Mouse (Mus musculus): Measurements from ENCODE around the gene Pak4.
"Not testable (repeated sequence)": the region's sequence is repeated elsewhere in the genome, so short reads cannot be mapped to it uniquely, and the experiment has no call there.

The Pak4 gene

DNA sequence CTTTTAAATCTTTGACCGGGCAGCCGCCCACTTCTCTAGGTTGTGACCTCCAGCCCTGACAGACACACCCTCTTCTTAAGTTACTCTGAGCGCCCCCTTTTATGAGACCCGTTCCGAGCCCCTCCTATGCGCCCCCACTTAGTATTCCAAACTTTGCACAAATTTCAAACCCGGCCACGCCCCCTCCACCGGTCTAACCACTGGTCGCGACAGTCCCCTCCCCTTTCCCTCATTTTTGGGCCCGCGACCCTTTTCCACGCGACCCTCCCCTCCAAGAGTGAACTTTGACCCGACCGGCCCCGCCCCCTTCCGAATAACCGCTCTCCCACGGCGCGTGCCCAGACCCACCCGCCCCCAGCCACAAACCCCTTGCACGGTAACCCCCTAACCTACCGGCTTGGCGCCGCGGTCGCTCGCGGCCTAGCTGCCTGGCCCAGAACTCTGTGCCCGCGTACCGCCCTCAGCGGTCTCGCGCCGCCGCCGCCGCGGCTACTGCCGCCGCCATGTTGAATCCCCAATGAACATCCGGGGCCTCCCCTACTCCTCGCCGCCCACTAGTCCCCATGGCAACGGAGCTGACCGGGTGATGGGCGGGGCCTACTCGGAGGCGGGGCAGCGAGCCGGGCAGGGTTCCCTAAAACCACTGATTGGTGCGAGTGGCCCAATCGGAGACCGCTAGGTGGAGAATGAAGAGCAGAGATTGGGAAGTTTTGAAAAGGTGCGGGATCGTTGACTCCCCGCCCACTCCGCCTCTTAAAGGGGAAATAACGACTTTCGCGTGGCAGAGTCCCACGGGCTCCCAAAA is at the start of gene Pak4, which contains the start of gene Samd4b:
Pak4 (minus strand) TSS at position 544 of the 805 bp plus-strand sequence.
Samd4b (minus strand) TSS at position 503 of the 805 bp plus-strand sequence.
- DNase-seq (ENCODE audit: extremely low spot score): peak; percentile 99

DNA sequence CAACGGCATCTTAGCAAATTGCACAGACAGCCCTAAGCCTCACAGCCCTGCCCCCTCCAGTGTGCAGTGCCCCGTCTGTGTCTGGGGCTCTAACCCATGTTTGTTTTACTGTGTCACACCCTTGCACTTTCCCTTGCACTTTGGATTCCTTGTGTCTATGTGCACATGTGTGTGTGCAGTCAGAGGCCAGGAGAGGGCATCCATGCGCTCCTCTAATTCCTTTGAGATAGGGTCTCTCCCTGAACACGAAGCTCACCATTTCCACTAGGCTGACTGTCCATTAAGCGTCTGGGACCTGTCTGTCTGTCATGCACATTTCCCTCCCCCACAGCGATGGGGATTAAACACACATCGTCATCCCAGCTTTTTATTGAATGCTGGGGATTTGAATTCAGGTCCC is 49.0 kb upstream of the Pak4 start:
- DNase-seq (ENCODE audit: extremely low spot score): no peak

DNA sequence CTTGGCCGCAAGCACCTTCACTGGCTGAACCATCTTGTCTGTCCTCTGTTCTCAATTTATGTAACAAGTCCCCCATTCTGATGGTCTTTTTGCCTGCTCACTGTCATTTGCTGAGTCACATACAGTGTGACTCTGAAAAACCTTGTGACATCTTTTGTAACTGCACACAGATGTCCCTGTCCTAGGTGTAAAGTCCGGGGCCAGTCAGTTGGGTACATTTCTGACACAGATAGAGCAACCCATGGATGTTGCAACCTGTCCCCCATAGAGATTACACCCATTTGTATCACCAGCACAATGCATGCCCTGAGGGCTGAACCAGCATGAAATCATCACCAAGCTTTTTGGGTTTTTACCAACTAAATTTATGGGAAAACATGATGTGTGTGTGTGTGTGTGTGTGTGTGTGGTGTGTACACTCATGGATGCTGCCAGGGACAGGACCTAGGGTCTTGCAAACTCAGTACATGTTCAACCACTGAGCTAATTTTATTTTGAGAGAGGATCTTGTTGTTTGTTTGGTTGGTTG is 48.0 kb upstream of the Pak4 start:
- no peak for DNase-seq (ENCODE audit: extremely low spot score)

DNA sequence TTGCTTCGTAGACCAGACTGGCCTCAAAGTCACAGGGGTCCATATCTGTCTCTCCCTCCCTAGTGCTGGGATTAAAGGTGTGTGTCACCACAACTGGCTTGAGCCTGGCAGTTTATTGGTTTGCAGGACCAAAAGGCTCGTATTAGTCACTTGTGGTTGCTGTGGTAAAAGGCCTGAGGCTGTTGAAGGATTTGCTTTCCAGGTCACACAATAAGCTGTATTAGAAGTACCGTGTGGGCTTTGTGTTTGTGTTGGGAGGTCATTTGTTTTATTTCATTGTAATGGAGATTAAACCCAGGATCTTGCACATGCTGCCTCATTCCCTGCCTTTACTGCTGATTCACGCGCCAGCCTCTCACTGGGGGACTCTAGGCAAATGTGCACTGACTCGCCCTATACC is 47.4 kb upstream of the Pak4 start:
- no peak for DNase-seq (ENCODE audit: extremely low spot score)

DNA sequence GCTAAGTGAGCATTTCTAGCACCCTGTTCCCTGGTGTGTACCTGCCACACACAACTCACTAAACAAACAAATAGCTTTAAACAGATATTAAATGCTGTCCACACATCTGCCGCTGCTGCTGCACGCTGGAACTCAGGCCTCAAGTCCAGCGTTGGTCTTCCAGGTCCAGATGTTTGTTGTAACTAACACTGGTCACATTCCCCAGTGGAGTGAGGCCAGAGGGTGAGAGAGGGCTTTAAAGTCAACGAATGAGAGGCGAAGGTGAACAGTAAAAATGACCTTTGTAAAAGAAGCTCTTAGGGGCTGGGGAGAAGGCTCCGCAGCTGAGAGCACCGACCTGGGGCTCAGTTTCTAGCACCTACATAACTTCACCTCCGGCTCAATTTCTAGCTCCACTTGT is 43.6 kb upstream of the Pak4 start:
- DNase-seq (ENCODE audit: extremely low spot score): no peak

DNA sequence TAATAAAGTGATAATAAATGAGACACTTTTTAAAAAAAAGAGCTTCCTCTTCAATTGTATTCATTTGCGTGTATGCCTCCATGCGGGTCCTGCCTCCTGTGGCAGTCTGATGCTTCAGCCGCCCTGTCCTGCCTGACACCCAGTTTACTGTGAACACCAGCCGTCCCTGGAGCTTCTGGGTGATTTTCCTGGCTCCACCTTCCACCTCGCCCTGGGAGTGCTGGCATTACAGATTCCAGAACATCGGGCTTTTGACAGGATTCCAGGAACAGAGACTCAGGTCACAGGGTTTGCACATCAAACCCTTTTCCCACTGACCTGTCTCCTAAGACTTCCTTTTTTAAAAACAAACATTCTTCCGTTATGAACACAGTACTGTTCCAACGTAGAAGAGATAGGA is 39.5 kb upstream of the Pak4 start:
- DNase-seq (ENCODE audit: extremely low spot score): no peak

DNA sequence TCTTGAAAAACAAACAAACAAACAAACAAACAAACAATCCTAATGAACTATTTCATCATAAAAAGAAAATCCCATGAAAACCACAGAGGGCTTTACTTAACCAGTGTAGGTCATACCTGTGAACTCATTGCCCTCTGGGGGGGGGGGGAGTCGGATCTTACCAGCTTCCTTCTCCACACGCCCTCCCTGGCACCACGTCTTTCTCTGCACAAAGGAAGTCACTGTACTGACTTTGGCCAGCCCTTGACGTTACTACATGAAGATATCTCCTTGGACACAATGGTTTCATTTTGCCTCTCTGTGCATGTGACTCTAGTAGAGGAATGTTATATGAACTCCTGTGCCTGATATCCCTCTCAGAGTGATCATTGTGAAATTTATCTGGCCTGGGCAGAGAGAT is 36.1 kb upstream of the Pak4 start:
- no peak for DNase-seq (ENCODE audit: extremely low spot score)

DNA sequence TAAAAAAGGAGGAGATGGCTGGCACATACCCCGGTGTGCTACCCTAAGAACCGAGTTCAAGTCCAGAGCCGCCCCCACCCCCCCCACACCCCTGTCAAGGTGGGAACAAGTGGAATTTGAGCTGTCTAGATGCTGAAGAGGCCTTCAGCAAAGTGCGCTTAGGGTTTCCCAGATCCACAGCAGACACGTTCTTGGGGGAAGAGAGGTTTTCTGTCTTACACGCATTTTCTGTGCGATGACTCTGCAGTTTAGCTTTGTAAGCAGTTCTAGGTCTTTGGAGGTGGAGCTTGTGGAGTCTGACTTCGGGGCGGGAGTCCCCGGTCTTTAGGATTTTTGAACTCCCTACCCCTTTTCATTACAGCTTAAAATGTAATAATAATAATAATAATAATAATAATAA is 33.1 kb upstream of the Pak4 start, which contains the start of gene Acp7:
Acp7 (minus strand) TSS at position 260 of the 400 bp plus-strand sequence.
- no peak for DNase-seq (ENCODE audit: extremely low spot score)

DNA sequence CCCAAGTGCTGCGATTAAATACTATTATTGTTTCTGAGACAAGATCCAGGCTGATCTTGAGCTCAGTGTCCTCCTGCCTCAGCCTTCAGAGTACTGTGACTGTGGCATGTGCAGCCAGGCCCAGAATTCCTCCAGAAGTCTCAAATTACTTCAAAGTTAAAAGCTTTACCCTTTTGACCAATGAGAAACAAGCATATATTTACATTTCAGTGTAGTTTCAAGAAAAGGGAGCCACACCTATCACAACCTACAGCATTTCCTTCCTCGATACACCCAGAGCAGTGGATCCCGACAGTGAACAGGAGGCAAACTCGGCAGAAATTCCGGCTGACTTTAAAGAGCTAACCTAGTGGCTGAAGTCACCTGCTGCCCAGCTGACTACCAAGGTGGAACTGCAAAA is 26.8 kb upstream of the Pak4 start:
- no peak for DNase-seq (ENCODE audit: extremely low spot score)

DNA sequence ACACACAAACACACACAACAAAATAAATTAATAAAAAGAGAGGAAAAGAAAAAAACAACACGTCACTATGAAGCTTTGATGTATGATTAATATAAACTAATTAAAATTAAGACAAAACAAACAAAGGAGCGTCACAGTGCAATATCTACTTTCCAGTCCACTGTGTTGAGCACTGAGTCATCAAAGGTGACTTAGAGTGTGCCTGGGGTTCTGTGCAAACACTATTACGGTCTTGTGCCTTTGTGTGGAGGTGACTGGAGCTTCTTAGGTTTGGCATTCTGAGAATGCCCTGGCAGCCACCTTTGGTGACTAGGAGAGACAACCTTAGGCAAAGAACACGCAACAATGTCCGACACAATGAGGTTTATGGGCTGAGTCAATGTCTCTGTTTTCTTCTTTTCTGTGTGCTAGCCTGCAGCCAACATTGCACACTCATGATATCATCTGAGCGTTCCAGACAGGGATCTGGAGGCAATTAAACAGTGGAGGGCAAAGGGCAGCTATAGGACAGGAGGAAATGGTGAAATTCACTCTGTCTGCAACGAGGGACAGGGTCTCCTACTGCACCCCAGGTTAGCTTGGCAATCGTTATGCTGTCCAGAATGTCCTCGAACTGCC is 21.2 kb upstream of the Pak4 start:
- no peak for DNase-seq (ENCODE audit: extremely low spot score)

DNA sequence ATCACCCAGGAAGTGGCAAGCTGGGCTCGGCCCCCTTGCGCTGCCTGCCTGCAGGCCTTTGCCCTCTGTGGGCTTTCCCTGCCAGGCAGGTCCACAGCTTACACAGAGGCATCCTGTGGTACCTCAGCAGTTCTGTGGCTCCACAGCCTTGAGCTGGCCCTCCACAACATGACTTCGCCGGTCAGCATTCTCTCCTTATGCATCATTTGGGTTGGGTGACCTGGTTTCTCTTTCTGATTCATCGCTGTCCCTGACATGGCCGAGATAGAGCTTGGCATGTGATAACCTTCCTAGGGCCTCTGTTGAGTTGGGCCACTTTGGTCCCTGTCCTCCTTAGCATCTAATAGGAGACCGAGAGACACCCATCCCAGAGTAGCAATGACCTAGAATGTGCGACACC is 8.0 kb upstream of the Pak4 start:
- no peak for DNase-seq (ENCODE audit: extremely low spot score)

DNA sequence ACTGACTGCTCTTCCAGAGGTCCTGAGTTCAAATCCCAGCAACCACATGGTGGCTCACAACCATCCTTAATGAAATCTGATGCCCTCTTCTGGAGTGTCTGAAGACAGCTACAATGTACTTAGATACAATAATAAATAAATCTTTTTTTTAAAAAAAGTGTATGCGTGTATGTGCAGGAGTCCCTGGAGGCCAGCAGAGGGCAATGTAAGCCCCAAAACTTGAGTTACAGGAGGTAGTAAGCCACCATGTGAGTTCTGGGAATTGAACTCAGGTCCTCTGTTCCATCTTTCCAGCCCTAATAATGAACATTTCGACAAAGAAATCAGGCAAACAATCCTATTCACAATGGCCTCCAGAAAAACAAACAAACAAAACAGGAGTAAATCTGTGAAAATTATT is 5.8 kb upstream of the Pak4 start:
- DNase-seq (ENCODE audit: extremely low spot score): not testable (repeated sequence)

DNA sequence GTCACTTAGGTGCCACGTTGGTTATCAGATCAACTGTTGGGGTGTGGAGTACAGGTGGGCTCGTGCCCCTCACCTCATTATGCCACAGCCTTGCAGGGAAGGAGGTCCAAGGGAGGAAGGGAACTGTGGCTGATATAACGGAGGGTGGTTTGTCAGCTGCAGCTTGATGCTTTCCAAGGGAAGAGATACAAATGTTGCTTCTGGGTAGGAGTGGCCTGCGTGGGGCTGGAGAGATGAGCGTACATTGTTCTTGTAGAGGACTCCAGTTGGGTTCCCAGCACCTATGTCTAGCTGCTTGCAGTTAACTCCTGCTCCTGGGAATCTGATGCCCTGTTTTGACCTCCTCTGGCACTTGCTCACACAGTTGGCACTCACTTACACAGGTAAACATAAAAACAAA is 5.2 kb upstream of the Pak4 start:
- no peak for DNase-seq (ENCODE audit: extremely low spot score)

DNA sequence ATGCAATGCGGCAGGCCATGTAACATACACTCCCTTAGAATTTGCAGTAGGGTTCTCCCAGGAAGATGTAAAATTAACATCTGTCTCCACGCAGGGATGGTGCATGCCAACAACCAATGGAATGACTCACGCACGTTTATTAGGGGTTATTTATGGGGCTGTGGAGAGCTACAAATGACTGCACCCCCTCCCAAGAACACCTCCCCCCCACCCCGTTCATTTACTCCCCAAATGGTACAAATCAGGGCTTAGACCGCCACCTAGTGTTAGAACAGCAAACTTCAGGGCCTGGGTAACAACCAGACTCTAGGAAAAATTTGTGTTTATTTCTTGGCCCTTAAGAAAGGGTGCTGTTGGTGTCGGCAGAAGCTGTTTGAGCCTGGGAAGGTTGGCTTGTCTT is 3.7 kb upstream of the Pak4 start:
- peak; percentile 60 for DNase-seq (ENCODE audit: extremely low spot score)

DNA sequence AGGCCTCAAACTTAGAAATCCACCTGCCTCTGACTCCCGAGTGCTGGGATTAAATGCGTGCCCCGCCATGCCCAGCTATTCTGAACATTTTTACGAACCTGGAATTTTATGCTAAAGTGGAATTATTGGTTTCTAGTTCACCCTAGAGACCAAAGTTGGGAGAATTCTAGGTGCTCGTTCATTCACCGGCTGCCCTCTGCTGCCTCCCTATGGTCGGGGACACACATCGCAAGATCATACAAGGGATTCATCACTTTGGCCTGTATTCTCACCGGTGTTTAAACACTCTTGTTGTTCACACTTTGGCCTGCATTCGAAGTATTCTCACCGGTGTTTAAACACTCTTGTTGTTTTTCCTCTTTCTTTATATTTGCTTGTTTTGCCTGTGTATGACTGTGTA is 3.0 kb upstream of the Pak4 start:
- DNase-seq (ENCODE audit: extremely low spot score): peak; percentile 63

DNA sequence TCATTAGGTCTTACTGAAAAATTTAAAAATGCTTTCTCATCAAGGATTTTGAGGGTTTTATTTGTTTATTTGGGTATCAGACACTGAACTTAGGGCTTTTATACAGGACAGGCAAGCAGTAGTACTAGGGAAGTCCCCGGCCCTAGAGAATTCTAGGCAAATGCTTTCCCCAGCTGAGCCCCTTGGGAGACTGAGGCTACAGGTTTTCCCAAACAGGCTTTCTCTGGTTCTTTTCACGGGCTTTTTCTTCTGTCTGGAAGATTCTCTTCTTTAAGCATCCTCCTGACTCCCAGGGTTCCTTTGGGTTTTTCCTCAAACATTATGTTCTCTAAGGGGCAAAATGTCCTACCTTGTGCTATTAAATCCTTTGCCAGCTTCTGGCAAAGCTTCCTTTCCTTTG is 966 bp upstream of the Pak4 start:
- no peak for DNase-seq (ENCODE audit: extremely low spot score)

DNA sequence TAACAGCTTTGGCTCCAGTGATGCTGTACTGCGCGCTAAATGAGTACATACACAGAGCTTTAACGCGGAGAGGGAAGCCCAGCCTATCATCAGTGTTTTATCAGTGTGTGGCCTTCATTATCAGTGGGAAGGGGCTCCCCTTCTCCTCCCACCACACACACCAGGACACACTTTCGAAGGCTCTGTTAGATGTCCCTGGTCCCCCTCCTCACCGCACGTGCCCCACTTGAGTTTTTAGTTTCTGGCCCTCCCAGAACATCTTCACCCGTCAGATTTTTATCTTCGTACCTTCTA is 761 bp downstream of the Pak4 start:
- peak; percentile 29 for DNase-seq (ENCODE audit: extremely low spot score)

DNA sequence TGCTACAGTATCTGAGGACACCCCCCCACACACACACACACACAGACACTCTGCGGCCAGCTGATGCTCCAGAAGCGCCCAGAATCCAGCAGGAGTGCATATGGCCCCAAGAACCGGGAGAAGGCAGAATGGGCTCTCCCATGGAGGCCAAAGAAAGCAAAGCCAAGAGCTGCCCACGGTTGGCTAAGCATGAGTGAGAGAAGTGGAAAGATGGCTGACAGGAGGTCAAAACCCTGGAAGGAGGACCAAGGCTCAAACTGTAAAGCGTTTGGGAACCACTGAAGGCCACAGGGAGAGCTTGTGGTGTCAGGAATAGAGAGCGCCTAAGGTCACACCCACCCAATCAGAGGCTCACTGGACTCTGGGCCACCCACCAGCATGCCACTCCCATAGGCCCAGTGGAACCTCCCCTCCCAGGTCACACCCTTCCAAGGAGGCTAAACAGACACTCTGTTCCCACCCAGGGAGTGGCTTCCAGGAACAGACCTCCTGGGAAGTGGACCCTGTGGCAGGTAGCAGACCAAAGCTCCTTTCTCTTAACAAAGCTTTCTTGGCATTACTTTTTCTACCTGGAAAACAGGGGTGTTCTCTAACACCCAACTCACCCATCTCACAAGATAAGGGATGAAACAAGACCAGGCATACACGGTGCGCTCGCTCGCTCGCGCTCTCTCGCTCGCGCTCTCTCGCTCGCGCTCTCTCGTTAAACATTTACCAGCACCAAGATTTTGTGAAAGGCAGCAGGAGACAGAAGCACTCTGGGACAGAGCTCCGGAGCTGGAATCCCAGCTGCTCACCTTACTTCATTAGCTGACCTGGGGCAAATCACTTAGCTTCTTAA is 1.3 kb downstream of the Pak4 start:
- peak; percentile 52 for DNase-seq (ENCODE audit: extremely low spot score)

DNA sequence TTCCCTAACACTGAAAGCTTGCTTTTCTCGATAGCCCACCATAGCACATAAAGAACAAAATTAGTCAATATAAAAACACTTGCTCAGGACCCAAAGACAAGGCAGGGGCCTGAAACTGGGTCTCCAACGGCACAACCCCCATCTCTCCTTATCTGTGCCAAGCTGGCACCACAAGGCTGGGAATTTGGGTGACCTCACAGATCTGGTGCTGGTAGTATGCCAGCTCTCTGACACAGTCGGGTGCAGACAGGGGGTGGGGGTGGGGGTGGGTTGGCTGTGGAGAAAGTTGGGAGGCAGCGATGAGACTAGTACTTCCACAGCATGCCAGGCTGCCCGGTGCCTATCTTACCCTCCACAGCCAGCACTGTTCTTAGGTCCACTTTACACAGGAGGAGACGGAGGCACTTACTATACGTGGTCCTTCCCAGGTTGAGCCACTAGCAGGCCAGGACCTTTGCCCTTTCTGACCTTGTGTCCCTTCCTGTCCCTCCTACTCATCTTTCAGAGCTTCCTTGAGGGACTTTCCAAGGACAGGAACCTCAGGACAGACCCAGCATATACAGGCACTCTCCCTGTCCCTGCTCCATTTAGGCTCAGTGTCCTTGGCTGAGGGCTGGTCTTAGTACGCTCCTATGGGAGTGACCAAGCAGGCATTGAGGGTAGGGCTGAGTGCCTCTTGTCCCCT is 2.1 kb downstream of the Pak4 start:
- DNase-seq (ENCODE audit: extremely low spot score): no peak

DNA sequence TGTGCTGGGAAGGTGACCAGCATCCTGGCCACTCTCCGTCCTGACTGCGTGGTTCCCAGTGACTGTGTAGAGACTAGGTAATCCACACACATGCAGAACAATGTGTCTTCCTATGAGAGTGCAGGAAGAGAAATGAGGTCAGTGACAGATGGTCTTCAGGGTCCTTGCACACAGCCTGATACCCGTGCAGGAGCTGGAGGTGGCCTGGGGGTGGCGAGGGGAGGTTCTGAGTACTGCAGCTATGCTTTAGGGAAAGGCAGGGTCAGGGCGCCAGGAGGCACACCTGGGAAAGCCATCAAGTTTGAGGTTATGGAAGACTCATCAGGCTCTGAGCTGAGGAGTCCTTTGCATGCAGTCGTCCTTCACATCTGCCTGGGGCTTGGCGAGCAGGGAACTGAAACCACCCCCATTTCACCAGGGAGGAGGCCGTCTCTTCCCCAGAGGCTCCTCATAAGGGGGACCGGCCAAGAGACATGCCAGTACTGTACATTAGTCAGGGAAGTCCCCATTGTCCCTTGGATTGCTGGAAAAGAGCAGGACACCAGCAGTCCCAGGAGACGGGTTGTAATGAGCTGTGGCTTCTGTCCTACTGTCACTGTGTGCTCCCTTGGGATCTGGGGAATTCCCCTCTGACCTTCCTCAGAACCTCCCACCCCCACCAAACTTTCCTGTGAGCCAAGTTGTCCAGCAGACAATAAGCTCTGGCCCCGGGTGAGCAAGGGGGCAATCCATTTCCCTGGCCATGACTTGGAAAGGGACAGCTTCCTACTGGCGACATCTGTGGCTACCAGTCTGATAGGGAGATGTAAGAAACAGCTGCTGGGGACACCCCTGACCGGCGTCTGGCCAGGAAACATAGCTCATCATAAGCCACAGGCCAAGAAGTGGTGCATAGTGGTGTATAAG is 4.5 kb downstream of the Pak4 start:
- DNase-seq (ENCODE audit: extremely low spot score): no peak

DNA sequence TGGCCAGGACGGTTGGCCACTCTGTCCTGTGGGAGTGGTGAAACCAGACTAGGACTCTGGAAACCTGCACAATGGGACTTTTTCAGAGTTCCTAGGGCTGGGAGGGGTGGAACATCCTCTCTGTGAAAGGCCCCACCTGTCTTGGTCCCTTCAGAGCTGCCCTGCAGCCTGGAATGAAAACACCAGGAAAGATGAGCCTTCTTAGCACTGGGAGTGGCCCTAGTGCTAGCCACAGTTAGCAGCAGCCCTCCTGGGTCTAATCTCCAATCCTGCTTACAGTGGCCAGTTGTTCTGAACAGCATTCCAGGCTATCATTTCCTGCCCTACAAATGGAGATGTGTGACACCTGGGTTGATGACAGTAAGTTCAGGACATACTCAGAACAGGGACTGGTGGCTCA is 6.1 kb downstream of the Pak4 start:
- no peak for DNase-seq (ENCODE audit: extremely low spot score)

All from embryo, embryonic 9.5 days (tissue).